Mouse (Mus musculus): ENCODE results near the gene Cd109. TPM values are rescaled to one million over a fixed set of nuclear protein-coding genes. Genes with fewer than 3 reads are reported as not detected.
A peak's percentile ranks its signal among the peaks of the same experiment; 100 is the strongest.

Cd109 gene
- polyA plus RNA-seq, 1 experiment from 2014 or later, result 4.9 TPM

DNA sequence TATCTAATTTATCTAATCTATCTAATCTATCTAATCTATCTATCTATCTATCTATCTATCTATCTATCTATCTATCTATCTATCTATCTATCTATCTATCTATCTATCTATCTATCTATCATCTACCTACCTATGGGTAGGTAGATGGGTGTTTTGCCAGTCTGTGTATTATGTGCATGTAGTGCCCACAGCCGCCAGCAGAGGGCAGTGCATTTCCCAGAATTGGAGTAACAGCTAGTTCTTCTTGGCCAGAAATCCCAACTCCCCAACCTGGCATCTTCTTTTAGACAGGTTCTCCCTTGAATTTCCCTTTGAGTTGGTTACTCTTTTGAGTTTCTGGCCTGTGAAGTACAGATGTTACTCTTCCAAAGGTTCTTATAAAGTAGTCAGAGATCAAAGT is 85.3 kb downstream of the Cd109 start:
- H3K9ac ChIP-seq (ENCODE audit: low read depth, low read length), result no peak overlapping the region
- 8% methylated on average over 1 of the region's 1 CpGs for WGBS
- H3K27ac ChIP-seq (ENCODE audit: low read length), result no peak overlapping the region
- no peaks in the 10 kb centered on the region for H3K9me3 ChIP-seq (ENCODE audit: control insufficient read depth, low read length)
- peaks cover 4% of the 10 kb centered on the region; the same call in 1 of the 2 replicates for H3K4me1 ChIP-seq (ENCODE audit: control insufficient read depth, insufficient read depth, low read length)
- no peak overlapping the region for H3K4me3 ChIP-seq (ENCODE audit: low read length)
- no peak overlapping the region for H3K4me2 ChIP-seq (ENCODE audit: low read depth, low read length)
- no peaks in the 10 kb centered on the region for H3K27me3 ChIP-seq (replicated peaks; ENCODE audit: control insufficient read depth, insufficient read depth, low read length)
- H3K36me3 ChIP-seq (ENCODE audit: control insufficient read depth, insufficient read depth, low read length), result no peaks in the 10 kb centered on the region
- no peak for ATAC-seq

DNA sequence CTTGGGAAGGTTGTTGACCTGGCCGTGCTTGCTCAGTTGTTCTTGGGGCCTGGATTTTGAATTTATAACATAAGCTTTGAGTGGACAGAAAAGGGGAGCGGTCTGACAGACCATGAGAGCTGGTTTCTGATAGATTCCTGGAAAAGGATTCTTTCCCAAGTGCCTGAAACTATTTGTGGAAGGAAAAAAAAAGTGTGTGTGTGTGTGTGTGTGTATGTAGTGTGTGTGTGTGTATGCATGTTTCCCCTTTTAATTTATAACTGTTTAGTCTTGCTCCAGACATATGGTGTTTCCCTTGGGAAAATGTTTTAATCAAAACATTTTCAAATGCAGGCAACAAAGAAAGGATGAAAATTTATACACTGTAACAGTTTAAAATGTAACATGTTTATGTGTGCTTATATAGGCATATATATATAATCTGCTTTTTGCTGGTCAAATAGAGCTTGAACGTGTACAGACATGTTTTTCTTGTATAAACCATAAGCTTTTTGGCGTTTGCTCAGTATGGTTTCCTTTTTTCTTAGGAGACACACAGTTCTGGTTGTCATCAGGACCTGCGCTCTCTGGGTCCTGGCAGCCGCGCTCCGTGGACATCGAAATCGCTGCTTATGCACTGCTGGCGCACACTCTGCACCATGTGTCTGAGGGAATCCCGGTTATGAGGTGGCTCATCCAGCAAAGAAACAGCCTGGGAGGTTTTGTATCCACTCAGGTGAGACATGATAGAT is 87.3 kb downstream of the Cd109 start:
- ATAC-seq, result peak; percentile 70
- no peaks in the 10 kb centered on the region for H3K27me3 ChIP-seq (replicated peaks; ENCODE audit: control insufficient read depth, insufficient read depth, low read length)
- peak overlapping the region; percentile 77 for H3K27ac ChIP-seq (ENCODE audit: low read length)
- no peak overlapping the region for H3K4me2 ChIP-seq (ENCODE audit: low read depth, low read length)
- no peak overlapping the region for H3K9ac ChIP-seq (ENCODE audit: low read depth, low read length)
- no peak overlapping the region for H3K4me3 ChIP-seq (ENCODE audit: low read length)
- H3K36me3 ChIP-seq (ENCODE audit: control insufficient read depth, insufficient read depth, low read length), result no peaks in the 10 kb centered on the region
- WGBS, result 63% methylated on average over 12 of the region's 12 CpGs
- peaks cover 4% of the 10 kb centered on the region; the same call in 1 of the 2 replicates for H3K4me1 ChIP-seq (ENCODE audit: control insufficient read depth, insufficient read depth, low read length)
- H3K9me3 ChIP-seq (ENCODE audit: control insufficient read depth, low read length), result peaks cover 3% of the 10 kb centered on the region; the same call in 1 of the 2 replicates

- Histone ChIP-seq H3K27me3 (replicated peaks; ENCODE audit: control insufficient read depth, insufficient read depth, low read length) (no peaks in the 10 kb centered on the region), H3K4me3 (ENCODE audit: low read length) (no peak overlapping the region), H3K4me1 (ENCODE audit: control insufficient read depth, insufficient read depth, low read length) (no peaks in the 10 kb centered on the region), H3K27ac (ENCODE audit: low read length) (no peak overlapping the region), H3K36me3 (ENCODE audit: control insufficient read depth, insufficient read depth, low read length) (no peaks in the 10 kb centered on the region), H3K4me2 (ENCODE audit: low read depth, low read length) (no peak overlapping the region), H3K9ac (ENCODE audit: low read depth, low read length) (no peak overlapping the region), H3K9me3 (ENCODE audit: control insufficient read depth, low read length) (no peaks in the 10 kb centered on the region)
- no peak; the same call in 1 of the 2 replicates for ATAC-seq
- WGBS, result 60% methylated on average over 6 of the region's 6 CpGs
Observed at GRCm38 (mm10) chr9:78720888-78721798, 105.8 kb downstream of the Cd109 start.

DNA sequence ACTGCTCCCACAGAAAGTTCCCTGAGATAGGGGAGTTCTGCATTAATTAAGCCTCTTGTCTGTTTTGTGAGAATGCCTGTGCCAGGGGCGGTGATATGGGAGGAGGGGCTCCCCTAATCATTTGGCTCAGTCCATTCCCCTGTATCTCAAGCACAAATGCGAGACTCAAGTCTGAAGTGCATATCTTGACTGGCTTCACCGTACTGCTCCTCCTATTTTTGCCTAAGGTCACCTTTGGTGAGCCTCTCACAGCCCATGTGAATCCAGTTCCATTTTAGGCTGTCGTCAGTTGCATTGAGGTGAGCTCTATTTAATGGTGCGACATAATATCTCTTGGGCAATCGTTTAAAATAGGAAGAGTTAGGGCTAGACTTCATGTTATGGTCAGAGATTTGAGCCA is 116.6 kb downstream of the Cd109 start:
- Histone ChIP-seq H3K27me3 (replicated peaks; ENCODE audit: control insufficient read depth, insufficient read depth, low read length) (no peaks in the 10 kb centered on the region), H3K36me3 (ENCODE audit: control insufficient read depth, insufficient read depth, low read length) (no peaks in the 10 kb centered on the region), H3K9me3 (ENCODE audit: control insufficient read depth, low read length) (no peaks in the 10 kb centered on the region), H3K4me1 (ENCODE audit: control insufficient read depth, insufficient read depth, low read length) (no peaks in the 10 kb centered on the region), H3K4me2 (ENCODE audit: low read depth, low read length) (no peak overlapping the region), H3K27ac (ENCODE audit: low read length) (no peak overlapping the region), H3K4me3 (ENCODE audit: low read length) (no peak overlapping the region), H3K9ac (ENCODE audit: low read depth, low read length) (no peak overlapping the region)
- no peak for ATAC-seq
- 81% methylated on average over 6 of the region's 6 CpGs for WGBS

DNA sequence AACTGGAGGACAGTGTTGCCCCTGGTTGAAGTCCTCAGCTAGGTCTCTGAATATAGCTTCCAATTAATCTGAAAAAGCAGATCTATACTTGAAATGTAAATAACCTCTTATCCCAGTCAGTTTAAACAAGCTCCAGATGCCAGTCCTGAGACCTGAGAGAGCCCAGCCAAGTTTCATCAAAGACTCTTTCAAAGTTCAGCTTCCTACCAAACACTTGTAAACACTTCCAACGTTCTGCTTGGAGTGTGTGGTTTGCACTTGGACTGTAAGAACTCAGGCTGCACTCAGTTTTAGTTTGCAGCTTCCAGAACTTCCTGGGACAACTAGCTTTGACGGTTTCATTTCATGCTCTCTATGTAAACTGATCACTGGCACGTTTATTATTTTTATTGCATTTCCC is 120.2 kb downstream of the Cd109 start:
- WGBS, result 28% methylated on average over 3 of the region's 3 CpGs
- H3K4me3 ChIP-seq (ENCODE audit: low read length), result no peak overlapping the region
- H3K27me3 ChIP-seq (replicated peaks; ENCODE audit: control insufficient read depth, insufficient read depth, low read length), result no peaks in the 10 kb centered on the region

DNA sequence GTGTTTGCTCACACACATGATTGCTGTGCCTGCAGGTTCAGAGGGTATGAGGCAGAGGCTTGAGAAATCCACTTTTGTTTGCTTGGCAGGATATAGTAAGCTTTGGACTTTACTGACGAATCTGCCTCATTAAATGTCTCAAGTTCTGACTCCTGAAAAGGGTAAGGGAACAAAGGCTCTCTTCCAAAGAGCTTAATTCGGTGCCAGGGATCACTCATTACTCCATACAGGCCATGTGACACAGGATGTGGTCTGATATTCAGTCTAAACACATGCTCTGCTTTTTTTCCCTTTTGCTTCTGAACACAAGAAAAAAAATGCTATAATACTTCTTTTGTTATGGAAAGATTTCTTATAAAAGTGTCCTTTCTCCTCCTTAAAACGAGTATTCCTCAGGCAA is 126.7 kb downstream of the Cd109 start:
- no peak overlapping the region for H3K9ac ChIP-seq (ENCODE audit: low read depth, low read length)
- ATAC-seq, result no peak
- H3K4me1 ChIP-seq (ENCODE audit: control insufficient read depth, insufficient read depth, low read length), result no peaks in the 10 kb centered on the region
- no peaks in the 10 kb centered on the region for H3K36me3 ChIP-seq (ENCODE audit: control insufficient read depth, insufficient read depth, low read length)
- H3K9me3 ChIP-seq (ENCODE audit: control insufficient read depth, low read length), result no peaks in the 10 kb centered on the region
- no peak overlapping the region for H3K4me3 ChIP-seq (ENCODE audit: low read length)
- H3K27ac ChIP-seq (ENCODE audit: low read length), result no peak overlapping the region
- H3K27me3 ChIP-seq (replicated peaks; ENCODE audit: control insufficient read depth, insufficient read depth, low read length), result no peaks in the 10 kb centered on the region
- H3K4me2 ChIP-seq (ENCODE audit: low read depth, low read length), result no peak overlapping the region
- 70% methylated on average over 3 of the region's 3 CpGs for WGBS

More for the DNA sequence above, 120.2 kb downstream of the Cd109 start:
- no peaks in the 10 kb centered on the region for H3K9me3 ChIP-seq (ENCODE audit: control insufficient read depth, low read length)
- H3K9ac ChIP-seq (ENCODE audit: low read depth, low read length), result no peak overlapping the region
- H3K36me3 ChIP-seq (ENCODE audit: control insufficient read depth, insufficient read depth, low read length), result no peaks in the 10 kb centered on the region
- no peaks in the 10 kb centered on the region for H3K4me1 ChIP-seq (ENCODE audit: control insufficient read depth, insufficient read depth, low read length)
- no peak for ATAC-seq
- H3K27ac ChIP-seq (ENCODE audit: low read length), result no peak overlapping the region
- no peak overlapping the region for H3K4me2 ChIP-seq (ENCODE audit: low read depth, low read length)

DNA sequence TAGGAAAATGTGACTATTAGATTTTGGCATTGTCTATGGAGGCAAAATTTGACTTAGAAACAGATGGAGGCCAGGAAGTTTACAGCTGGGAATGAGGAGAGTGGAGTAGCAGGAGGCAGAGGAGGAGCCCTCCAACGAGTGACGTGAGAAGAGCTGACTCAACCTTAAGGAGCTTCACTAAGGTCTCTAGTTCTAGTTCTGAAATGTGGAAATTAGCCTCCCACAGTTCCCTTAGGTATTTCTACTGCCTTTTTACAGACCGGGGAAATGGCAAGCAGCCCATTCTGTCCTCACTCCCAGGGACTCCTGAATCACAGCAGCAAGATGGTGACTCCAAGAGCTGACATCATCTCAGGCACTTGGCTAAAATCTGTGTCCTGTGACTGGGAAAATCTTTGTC is 134.9 kb downstream of the Cd109 start:
- no peak overlapping the region for H3K9ac ChIP-seq (ENCODE audit: low read depth, low read length)
- ATAC-seq, result no peak
- 67% methylated on average over 3 of the region's 3 CpGs for WGBS
- H3K9me3 ChIP-seq (ENCODE audit: control insufficient read depth, low read length), result no peaks in the 10 kb centered on the region
- no peak overlapping the region for H3K4me3 ChIP-seq (ENCODE audit: low read length)
- H3K4me1 ChIP-seq (ENCODE audit: control insufficient read depth, insufficient read depth, low read length), result no peaks in the 10 kb centered on the region
- no peak overlapping the region for H3K4me2 ChIP-seq (ENCODE audit: low read depth, low read length)
- H3K27ac ChIP-seq (ENCODE audit: low read length), result no peak overlapping the region
- no peaks in the 10 kb centered on the region for H3K27me3 ChIP-seq (replicated peaks; ENCODE audit: control insufficient read depth, insufficient read depth, low read length)
- no peaks in the 10 kb centered on the region for H3K36me3 ChIP-seq (ENCODE audit: control insufficient read depth, insufficient read depth, low read length)

Other genes with a start within 250 kb of the Cd109 start
- not detected in 2 replicates for gene Dppa5a, start 247.4 kb upstream of the Cd109 start, polyA plus RNA-seq (2015; fragmentation: Nextera tagmentation; extraction: Ambion mirVana)
- 0.26 and 0.39 TPM in 2 replicates for gene Ooep, start 236.8 kb upstream of the Cd109 start, polyA plus RNA-seq (2015; fragmentation: Nextera tagmentation; extraction: Ambion mirVana)
- 0.13 and 0.28 TPM in 2 replicates for gene Ddx43, start 219.8 kb upstream of the Cd109 start, polyA plus RNA-seq (2015; fragmentation: Nextera tagmentation; extraction: Ambion mirVana)
- 1.6 and 1.9 TPM in 2 replicates for gene Cgas, start 172.3 kb upstream of the Cd109 start, polyA plus RNA-seq (2015; fragmentation: Nextera tagmentation; extraction: Ambion mirVana)
- gene Mto1, start 167.3 kb upstream of the Cd109 start, polyA plus RNA-seq (2015; fragmentation: Nextera tagmentation; extraction: Ambion mirVana), result 25.0 and 27.0 TPM in 2 replicates
- gene Gm17324, start 166.8 kb upstream of the Cd109 start, polyA plus RNA-seq (2015; fragmentation: Nextera tagmentation; extraction: Ambion mirVana), result 0.24 and 0.48 TPM in 2 replicates
- gene Eef1a1, start 126.4 kb upstream of the Cd109 start, polyA plus RNA-seq (2015; fragmentation: Nextera tagmentation; extraction: Ambion mirVana), result 4,065 and 4,271 TPM in 2 replicates
- gene Slc17a5, start 27.5 kb upstream of the Cd109 start, polyA plus RNA-seq (2015; fragmentation: Nextera tagmentation; extraction: Ambion mirVana), result 91.1 and 136 TPM in 2 replicates